Mouse (Mus musculus) induced T-regulatory cell, adult 2 months (primary cell): ENCODE results near the gene Slit3.

Source experiments
- DNase-seq: peaks from one replicate; pipeline ENCODE4 v3.0.0-alpha.2; 2012; ENCODE audit warnings: low read depth

Slit3 gene

DNA sequence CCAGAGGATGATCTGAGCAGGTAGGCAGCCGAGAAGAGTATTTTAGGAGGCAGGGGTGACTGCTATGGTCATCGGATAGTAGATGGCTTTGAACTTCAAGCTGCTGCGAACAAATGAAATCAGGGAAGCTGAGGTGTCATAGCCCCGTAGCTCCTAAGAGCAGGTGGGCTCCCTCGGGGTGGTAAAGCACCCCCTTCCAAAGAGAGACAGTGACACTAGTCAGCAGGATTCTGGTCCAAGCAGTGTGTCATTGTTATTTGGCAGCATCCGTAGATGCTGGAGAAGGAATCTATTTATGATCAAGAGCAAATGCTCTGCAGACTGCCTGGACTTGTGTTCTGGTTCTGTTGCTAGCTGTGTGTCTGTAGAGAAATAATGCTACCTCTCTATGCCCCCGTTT is 154.3 kb downstream of the Slit3 start:
- no peak for DNase-seq

GRCm38 (mm10) chr11:35276001-35276400 is 155.0 kb downstream of the Slit3 start:
- no peak for DNase-seq

DNA sequence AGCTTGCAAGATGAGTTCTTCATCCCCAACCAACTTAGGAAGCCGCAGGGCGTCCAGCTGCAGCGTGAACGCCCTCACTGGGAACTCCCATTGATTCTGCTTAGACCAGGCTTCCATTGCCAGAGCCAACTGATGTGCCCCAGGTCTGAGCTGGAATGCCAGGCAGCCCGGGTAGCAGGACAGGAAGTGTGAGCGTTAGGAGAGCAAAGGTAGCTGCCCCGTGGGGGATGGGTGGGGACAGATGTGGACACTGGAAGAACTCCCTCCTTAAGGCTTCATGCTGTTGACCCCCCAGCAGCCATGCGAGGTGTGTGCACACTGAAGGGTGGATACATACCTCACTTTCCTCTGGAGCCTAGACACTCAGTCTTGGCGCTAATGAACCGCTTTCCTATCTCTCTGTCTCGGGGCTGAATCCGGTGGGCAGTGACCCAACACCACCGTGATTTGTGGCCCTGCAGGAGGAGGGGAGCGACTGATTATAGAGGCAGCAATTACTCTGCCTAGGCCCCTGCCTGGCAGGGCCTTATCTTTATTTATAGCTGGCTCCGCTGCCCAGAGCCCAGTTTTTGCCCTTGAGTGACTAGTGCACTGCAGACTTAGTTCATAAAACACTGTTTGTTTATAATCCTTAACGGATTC is 157.2 kb downstream of the Slit3 start:
- no peak for DNase-seq

DNA sequence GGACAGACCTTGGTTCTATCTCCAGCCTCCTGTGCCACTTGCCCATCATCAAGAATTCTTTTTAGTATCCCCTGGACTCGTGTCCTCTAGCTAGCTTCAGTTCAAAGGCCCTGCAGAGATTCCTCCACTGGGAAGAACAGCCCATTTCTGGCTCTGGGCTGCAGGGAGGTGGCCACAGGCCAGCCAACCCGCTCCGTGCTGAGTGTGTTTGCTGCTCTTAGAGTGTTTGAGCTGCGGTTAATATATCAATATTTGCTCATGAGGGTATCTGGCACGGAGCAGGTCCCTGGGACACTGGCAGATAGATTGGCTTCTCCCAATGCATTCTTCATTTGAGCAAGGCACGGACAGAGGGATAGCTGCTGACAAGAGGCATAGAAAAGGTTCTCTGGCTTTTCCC is 159.8 kb downstream of the Slit3 start:
- DNase-seq: no peak

GRCm38 (mm10) chr11:35282001-35282632 is 161.1 kb downstream of the Slit3 start:
- no peak for DNase-seq

- no peak for DNase-seq
Observed at GRCm38 (mm10) chr11:35282825-35283571, 162.0 kb downstream of the Slit3 start.

- DNase-seq: no peak
Observed at GRCm38 (mm10) chr11:35283767-35284166, 162.7 kb downstream of the Slit3 start.

DNA sequence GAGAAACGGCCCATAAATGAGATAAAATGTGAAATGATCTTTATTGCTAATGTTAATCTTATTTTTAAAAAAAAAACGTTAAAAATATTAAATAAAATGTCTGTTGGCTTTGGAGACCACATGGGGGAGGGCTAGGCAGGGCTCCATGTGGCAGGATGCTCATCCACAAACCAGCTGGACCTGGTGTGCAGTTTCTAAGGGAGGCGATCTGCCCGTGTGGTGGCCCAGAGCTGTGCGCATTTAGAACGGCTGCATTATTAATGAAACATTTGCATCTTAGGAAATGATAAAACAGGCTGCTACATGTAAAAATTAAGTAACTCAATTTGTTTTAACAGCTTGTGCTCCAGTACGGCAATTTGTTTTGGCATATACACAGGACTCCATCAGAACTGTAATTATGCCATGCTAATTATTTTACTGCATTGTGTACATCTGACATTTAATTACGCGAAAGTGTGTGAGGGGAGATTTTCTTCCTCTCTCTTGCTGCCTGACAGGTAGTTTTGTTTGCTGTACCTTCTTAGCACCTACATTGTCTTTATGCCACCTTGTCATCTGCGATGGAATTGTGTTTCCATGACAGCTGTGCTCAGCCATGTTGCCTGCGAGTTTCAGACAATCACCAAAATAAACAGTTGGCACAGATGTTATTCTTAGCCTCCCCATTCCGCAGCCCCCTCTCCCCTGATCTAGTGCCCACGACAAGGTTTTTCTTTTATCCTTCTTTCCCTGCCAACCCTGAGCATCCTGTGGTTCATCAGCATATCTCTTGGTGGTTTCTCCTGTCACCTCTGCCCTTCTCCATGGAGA is 165.8 kb downstream of the Slit3 start:
- DNase-seq: no peak

DNA sequence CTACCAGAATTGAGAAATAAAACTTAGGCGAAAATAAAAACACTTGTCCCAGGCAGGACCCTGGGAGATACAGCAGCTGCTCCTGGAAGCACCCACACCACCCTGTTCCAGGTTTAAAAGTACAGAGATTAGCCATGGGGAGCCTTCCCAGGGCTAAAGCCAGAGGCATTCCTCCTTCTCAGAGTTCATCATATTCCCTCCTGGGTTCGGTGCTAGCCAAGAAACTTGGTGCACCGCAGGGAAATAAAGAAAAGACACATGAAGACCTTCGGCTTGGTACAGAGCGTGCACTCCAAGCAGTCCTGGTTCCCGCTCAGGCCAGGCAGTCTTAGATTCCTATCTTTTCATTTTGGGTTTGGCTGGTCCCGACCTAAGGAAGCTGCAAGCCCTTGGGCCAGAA is 167.0 kb downstream of the Slit3 start:
- DNase-seq: no peak

DNA sequence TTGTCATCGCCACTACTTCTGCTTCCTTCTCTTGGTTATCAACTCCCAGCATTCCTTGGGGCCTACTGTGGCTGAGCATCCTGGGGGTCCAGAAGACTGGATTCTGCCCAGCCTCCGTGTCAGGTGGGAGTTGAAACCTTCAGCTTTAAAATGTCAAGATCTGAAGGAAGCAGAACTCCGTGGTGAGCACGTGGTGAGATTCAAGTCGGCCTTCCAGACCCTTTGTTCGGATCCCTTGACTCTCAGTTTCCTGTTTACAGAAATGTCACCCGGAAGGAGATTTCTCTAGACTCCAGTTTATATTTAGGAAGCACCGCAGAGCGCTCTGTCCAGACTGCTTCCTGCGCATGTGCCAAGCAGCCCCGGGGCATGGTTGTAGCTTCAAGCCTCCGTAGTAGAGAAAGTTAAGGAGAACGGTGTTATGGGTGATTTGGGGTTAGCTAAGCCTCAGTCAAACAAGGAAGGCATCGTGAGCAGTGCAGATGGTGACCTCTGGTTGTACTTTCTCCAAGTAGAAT is 167.8 kb downstream of the Slit3 start:
- no peak for DNase-seq

GRCm38 (mm10) chr11:35292228-35292747 is 171.3 kb downstream of the Slit3 start:
- no peak for DNase-seq

GRCm38 (mm10) chr11:35293197-35293596 is 172.2 kb downstream of the Slit3 start:
- DNase-seq: no peak

DNA sequence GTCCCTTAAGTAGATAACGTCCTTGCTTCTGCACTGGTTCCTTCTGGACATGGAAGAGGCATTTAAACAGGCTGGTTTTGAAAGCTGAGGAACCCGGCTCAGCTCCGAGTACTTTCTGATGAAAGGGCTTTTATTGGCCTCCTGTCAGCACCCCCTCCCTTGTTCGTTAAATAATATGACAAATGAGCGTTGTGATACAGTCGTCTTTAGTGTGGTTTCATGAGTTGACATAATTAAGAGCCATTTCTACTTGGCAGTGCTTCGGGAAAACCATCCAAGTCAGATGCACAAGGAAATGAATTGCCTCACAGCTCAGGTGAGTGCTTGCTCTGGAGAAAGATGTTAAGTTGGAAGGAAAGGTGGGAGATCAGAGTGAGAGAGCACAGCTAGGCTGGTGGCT is 173.6 kb downstream of the Slit3 start:
- DNase-seq: no peak

GRCm38 (mm10) chr11:35295162-35295799 is 174.3 kb downstream of the Slit3 start:
- no peak for DNase-seq

GRCm38 (mm10) chr11:35296803-35297202 is 175.8 kb downstream of the Slit3 start:
- DNase-seq: no peak

GRCm38 (mm10) chr11:35297319-35297718 is 176.3 kb downstream of the Slit3 start:
- no peak for DNase-seq

- no peak for DNase-seq
Observed at GRCm38 (mm10) chr11:35298526-35298925, 177.5 kb downstream of the Slit3 start.

- no peak for DNase-seq
Observed at GRCm38 (mm10) chr11:35299857-35300375, 178.9 kb downstream of the Slit3 start.

GRCm38 (mm10) chr11:35302272-35302671 is 181.2 kb downstream of the Slit3 start:
- DNase-seq: no peak

DNA sequence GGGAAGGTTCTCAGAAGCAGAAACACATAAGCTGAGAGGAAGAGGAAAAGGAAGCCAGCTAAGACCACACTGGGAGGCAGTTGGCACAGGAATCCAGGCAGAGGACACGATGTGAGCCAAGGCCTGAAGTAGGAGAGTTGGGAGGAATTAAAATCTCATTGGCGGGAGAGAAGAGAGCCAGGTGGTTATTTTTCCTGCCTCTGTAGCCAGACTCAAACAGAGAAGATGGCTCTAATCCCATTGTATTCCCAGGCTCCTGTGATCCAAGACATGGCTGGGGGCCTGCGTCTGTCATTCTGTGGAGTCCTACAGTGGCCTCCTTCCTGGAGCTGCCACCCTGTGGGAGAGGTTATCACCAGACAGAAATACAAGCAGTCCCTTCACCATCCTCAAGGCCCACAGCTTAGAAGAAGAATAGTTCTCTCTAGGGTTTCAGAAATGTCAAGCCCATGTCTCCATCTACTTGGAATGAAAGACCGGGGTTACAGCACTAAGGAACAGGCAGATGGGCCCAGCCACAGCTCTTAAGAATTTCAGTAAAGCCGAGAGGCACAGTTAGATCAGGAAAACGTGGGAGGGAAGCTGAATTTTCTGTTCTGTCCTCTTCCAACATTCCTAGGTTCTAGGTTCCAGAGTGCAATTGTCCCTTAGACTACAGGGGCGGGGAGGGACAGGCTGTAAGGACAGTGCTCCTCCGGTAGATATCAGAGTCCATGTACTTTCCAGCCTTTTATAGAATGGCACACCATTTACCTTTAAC is 183.4 kb downstream of the Slit3 start:
- no peak for DNase-seq
